Mouse (Mus musculus) common myeloid progenitor, adult 5-6 weeks (primary cell): ENCODE data around the gene Dmpk. TPM values are rescaled to one million over a fixed set of nuclear protein-coding genes. Genes with fewer than 3 reads are reported as not detected.
A peak's percentile ranks its signal among the peaks of the same experiment; 100 is the strongest.

Experiments used
- ATAC-seq: replicated peaks from 2 replicates; pipeline ENCODE4 v1.8.0; 2016; ENCODE audit warnings: low read depth, mild to moderate bottlenecking, moderate TSS enrichment, inconsistent platforms; ENCODE audit not compliant: poor library complexity, severe bottlenecking
- total RNA-seq: library from RNA; stranded (forward); fragments of 200-1000, 187-1606 nt; gene quantifications from 2 replicates; pipeline ENCODE4 v1.2.3, GENCODE M21; 2017

Gene Dmpk
- total RNA-seq, 1 experiment from 2014 or later: 0.32 TPM

DNA sequence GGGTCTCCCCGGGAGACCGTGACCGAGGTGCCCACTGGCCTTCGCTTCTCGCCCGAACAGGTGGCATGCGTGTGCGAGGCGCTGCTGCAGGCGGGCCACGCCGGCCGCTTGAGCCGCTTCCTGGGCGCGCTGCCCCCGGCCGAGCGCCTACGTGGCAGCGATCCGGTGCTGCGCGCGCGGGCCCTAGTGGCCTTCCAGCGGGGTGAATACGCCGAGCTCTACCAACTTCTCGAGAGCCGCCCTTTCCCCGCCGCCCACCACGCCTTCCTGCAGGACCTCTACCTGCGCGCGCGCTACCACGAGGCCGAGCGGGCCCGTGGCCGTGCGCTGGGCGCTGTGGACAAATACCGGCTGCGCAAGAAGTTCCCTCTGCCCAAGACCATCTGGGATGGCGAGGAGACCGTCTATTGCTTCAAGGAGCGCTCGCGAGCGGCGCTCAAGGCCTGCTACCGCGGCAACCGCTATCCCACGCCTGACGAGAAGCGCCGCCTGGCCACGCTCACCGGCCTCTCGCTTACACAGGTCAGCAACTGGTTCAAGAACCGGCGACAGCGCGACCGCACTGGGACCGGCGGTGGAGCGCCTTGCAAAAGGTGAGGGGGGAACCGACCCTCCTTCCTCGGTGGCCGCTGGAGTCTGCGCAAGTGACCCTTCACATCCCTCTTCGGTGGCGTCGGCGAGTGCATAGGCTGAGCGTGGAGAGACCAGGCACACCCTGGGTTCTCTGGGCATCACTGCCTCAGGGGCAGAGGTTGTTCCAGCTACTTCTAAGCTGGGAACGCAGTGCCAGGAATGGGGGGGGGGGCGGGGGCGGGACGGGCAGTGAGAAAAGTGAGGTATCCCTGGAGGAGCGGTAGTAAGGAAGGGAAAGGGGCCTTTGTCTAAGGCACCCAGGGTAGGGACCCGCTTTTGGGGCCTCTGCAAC lies 11.4 kb downstream of the Dmpk start:
- no peak for ATAC-seq

DNA sequence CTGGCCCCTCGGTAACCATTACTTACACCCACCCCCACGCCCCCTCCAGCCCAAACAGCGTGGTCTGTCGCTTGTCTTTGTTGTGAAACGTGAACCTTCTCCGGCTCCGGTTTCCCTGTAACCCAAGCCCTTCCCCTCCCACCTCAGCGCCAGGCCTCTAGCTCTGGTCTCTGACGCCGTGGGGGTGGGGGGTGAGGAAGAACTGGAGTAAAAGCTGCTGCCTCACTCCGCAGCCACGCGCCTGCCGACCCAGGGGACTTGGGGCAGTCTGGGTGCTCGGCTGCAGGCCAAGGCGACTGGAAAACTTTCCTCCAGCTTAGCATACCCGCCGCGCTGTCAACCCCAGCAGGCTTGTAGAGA lies 12.1 kb downstream of the Dmpk start:
- ATAC-seq: peak; percentile 23; the same call in 1 of the 2 replicates

DNA sequence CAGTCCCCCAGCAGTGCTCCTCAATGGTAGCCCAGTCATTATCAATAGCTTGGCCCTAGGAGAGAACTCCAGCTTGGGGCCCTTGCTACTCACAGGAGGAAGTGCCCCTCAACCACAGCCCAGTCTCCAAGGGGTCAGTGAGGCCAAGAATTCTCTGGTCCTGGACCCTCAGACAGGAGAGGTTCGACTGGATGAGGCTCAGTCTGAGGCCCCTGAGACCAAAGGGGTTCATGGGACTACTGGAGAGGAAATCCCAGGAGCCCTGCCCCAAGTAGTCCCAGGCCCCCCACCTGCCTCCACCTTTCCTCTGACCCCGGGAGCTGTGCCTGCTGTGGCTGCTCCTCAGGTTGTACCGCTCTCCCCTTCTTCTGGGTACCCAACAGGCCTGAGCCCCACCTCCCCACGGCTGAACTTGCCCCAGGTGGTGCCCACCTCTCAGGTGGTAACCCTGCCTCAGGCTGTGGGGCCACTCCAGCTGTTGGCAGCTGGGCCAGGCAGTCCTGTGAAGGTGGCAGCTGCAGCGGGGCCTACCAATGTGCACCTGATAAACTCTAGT lies 12.8 kb downstream of the Dmpk start:
- no peak for ATAC-seq

DNA sequence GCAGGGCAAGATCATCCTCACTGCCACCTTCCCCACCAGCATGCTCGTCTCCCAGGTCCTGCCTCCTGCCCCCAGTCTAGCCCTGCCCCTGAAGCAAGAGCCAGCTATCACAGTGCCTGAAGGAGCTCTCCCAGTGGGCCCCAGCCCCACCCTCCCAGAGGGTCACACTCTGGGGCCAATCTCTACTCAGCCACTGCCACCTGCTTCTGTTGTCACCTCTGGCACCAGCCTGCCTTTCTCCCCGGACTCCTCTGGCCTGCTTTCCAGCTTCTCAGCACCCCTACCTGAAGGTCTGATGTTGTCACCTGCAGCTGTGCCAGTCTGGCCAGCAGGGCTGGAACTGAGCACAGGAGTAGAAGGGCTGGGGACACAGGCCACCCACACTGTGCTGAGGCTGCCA lies 13.6 kb downstream of the Dmpk start:
- no peak for ATAC-seq

DNA sequence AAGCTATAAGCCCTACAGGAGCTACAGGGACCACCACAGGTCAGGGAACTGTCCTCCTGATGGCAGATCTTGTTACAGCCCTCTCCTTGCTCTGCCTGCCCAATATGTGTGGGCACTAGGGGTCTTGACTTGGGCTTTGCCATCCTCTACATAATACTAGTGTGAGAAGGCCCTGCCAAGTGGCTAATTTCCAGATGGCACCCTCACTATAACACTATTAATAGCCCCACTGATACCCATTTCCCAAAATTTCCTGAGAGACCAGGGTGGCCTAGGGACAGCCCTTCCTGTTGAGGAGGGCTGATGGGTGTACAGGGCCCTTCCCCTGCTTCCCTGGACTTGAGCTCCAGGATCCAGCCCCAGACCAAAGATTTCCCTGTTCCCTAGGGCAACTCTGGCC lies 14.2 kb downstream of the Dmpk start:
- ATAC-seq: no peak

DNA sequence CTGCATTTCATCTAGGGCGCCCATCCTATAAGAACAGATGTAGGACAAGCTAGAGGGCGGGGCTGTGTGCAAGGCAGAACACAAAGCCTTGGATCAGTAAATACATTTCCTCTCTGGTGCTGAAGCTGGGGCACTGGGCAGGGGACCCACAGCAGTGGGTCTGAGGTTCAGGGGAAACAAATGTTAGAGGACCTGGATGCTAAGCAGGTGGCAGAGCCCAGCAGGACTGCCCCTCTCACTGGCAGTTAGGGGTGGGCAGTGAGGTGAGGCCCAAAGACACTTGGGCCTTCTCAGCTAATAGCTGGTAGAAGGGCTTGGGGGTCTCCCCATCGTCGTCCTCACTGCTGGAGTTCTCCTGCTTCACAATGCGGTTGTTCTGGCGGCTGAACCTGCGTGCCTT lies 15.2 kb downstream of the Dmpk start:
- no peak for ATAC-seq

DNA sequence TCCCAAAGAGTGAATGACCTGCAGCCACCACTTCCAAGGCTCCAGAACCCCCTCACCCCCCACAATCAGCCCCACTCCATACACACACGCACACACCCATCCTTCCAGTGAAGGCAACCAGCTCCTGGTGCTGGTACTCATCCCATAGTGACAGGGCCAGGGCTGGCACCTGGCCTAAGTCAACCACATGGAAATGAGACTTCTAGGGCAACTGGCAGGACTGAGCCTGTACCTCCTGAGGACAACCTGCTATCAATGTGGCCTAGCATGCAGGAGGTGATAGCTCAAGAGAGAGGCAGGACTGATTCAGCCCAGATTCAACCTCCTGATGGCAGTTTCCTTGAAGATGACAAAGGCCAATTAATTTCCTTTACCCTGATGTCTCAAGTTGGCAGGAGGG lies 16.6 kb downstream of the Dmpk start:
- no peak for ATAC-seq

DNA sequence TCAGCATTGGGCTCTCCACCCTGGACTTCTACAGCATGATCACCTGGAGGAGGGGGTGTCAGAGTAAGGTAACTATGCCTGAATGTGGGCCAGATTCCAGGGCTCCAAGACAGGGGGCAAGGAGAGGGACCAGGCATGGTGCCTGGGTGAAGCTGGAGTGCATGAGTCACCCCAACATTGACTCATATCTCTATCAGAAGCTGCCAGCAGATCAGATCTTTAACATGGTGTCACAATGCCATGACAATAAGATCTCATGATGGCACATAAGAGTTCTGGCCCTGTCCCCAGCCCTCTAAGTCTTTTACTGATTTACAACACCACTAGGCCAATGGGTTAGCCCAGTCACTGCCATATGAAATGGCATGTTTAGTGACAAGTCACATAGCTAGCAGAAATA lies 20.1 kb downstream of the Dmpk start:
- no peak for ATAC-seq

DNA sequence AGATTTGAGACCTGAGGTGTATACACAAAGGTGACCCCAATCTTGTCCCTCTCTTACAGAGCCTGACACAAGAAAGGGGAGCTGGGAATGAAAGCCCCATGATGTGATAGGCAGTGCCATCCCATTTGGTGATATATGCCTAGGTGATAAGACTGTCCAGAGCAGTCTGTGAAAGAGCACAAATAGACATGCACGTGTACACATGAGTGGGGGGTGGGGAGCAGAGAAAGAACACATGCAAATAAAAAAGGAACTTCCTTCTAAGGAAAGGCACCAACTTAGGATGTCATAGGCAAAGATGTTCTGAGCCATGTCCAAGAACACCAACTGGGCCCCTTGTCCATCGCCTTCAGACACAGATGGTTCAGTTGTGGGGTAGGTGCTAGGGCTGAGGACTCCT lies 20.8 kb downstream of the Dmpk start:
- ATAC-seq: no peak

DNA sequence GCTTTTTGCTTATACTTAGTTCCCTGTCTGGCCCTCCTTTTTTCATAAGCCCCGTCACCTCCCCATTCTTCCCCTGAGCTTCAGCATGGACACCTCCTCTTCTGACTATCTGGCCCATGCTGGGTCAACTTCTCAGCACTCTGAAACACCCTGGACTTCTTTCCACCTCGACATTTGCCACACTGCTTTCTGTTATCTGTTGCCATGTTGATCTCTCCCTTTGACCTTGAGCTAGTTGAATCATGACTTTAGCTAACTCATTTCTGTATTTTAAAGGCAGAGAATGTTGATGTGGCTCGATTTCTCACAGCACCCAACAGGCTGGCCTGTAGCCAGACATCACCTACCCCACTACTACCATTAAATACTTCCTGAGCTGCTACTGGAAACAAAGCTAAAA lies 23.8 kb downstream of the Dmpk start:
- ATAC-seq: no peak

DNA sequence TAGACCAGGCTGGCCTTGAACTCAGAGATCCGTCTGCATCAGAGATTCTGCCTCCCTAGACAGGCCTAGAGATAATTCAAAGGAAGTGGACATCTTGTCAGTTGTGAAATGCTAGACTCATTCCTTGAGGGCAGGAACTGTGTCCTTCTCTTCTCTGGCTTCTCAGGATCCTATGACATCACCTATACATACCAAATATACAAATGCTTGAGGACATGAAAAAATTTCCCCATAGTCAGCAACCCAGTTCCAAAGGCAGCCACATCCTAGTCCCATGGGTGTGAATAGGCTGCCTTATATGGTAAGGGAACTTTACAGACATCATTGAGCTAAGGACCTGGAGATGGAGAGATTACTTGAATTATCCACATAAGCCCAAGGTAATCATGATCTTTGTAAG lies 25.9 kb downstream of the Dmpk start:
- no peak for ATAC-seq

DNA sequence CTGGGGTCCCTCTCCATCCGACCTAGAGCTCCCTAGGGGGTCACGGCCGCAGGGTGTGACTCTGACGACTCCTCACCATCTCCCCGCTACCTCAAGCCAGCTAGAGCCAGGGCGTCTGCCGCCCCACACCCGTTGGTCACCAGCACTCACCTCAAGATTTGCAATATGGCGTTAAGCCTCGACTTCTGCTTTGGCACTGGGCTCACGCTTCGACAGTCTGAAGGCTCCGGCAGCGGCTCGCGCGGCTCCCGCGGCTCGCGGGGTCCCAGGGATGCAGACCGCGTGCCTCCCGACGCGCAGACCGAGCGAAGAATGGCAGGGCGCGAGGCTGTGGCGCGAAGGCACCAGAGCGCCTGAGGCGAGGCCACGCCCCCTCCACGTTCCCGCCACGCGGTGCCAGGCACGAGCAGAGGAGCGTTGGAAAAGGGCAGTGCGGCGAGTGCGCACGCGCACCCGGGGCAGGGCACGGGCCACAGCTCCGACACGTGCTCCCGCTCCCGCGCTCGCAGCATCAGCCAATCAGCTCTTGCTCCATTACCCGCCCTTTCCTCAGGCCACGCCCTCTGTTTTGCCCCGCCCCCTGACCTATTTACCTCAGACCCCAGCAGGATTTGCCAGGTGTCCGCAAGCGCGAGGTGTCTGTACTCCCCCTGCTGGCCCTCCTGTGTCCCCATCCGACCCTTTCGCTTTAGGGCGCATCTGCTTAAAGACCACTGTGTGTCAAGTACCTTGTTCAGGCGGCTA lies 34.6 kb downstream of the Dmpk start, which contains the start of gene Gm4969:
Gene Gm4969, minus strand, starts transcription at position 341 of the 744 bp plus-strand sequence.
- no peak; the same call in 1 of the 2 replicates for ATAC-seq

DNA sequence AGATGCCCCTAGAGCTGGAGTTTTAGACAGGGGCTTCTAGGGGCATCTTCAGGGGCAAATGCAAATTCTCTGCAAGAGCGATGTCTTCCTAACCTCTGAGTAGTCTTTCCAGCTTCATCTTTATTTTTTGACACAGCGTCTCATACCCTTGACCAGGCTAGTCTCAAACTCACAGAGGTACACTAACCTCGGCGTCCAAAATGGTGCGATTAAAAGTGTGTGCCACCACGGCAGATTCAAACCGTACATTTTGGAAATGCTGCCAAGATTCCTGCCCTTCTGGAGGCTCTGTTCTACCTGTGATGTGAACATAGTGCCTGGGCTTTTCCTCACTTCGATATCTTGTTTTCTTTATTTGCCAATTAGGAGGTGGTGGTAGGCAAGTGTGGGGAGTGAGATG lies 35.4 kb downstream of the Dmpk start:
- no peak for ATAC-seq

DNA sequence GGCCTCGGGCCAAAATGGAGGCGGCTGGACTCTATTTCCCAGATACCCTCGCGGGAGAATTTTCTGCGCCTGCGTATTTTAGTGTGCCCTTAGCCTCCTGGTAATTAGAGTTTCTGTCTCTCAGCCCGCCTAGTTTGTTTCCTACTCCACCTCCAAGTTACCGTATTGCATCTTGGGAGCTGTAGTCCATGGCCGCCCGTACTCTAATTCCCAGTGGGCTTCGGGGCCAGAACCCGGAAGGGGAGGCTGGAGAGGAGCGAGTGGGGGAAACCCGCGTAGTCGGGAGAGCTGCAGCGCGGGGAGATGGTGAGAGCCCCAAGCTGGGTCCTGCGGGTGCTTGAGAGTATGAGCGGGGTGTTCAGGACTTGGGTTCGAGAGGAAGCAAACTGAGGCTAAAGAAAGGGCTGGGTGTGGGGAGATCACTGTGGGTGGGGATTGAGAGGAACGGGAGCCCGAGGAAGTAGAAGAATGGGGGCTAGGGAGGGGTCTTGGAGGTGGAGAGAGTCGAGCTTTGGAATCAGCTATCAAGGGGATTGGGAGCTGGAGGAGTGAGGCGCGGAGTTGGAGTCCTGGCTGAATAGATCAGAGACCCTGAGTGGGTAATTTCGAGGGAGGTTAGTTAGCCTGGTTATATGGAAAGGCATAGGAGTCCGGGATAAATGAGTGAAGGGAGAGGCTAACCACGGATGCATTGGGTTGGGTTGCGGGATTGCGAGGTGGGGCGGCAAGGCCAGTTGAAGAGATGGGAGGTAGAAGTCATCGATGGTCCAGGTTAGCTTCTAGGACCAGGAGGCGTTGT lies 36.2 kb downstream of the Dmpk start, which contains the start of gene Fbxo46:
Gene Fbxo46, plus strand, starts transcription at position 229 of the 799 bp plus-strand sequence.
- peak; percentile 99 for ATAC-seq

DNA sequence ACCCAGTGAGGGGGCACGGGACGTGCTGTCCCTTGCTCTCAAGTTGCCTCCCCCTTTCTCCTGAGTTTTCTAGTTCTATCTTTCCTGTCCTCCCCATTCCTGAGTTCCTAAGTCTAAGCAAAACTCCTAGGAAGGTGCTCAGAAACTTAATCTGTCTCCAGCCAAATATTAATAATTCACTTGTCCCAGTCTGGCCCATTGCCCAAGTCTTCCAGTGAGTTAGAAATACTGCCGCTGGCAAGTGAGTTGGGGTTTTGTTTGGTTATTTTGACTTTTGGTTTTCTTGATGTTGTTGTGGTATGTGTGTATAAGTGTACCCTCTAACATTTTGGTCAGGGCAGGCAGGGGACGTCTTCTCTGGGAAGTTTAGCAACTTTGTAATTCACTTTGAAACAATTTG lies 38.0 kb downstream of the Dmpk start:
- ATAC-seq: no peak

DNA sequence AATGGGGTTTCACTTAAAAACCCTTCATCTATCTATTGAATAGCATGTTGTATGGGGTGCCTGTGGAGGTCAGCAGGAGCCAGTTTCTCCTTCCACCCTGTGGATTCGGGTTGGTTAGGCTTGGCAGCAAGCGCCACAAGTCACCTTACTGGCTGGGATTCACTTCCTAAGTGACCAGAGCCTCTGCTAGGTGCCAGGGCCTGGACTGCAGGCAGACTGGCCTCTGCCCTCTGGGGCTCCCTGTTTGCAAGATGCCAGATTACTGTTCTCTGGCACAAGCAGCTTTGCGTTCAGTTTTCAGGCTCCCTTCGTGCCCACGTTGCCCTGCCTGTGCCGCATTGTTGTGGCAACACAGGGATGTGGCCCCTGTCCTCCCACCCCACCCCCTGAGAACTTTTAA lies 41.1 kb downstream of the Dmpk start:
- no peak for ATAC-seq

DNA sequence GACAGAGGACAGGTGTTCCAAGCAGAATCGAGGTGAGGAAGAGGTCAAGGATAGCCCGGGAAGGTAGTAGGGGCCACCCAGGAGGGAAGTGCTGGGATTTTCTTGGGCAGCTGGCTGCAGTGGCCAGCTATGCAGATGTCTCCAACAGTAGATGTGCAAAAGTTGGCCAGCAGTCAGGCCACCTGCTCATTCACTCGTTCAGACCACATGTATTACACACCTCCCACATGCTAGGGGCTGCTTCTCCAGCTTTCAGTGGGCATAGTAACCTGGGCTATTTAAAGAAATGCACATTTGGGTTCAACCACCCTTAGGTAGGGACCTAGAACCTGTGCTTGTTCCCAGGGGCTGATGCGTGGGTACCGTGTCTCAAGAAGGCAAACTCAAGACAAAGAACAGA lies 44.1 kb downstream of the Dmpk start:
- no peak for ATAC-seq

DNA sequence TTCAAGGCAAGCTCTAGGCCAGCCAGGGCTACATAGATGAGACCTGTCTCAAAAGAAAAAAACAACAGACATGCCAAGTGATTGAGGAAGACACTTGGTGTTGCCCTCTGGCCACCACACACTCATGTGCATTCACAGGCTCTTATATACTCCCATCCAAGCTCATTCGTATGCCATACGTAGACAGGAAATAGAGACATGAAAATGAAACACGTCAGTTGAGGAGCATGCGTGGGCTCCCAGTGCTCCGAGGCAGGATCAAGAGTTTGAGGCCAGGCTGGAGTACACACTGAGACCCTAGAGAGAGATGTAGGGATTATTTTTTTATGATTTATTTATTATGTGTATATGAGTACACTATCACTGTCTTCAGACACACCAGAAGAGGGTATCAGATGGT lies 45.7 kb downstream of the Dmpk start:
- no peak for ATAC-seq

DNA sequence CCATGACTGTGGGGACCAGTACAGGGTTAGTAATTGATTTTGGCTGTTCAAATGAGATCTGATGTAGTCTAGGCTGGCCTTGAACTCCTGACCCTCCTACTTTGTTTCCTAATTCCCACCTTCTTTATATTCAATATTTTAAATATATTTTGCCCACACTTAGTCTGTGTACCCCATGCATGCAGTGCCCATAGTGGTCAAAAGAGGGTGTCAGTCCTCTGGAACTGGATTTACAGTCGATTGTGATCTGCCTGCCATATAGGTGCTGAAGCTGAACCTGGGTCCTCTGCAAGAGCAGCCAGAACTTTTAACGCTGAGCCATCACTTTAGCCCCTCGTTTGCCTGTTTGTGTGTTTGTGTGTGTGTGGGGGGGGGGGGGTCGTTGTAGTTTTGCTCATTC lies 47.0 kb downstream of the Dmpk start:
- ATAC-seq: no peak

DNA sequence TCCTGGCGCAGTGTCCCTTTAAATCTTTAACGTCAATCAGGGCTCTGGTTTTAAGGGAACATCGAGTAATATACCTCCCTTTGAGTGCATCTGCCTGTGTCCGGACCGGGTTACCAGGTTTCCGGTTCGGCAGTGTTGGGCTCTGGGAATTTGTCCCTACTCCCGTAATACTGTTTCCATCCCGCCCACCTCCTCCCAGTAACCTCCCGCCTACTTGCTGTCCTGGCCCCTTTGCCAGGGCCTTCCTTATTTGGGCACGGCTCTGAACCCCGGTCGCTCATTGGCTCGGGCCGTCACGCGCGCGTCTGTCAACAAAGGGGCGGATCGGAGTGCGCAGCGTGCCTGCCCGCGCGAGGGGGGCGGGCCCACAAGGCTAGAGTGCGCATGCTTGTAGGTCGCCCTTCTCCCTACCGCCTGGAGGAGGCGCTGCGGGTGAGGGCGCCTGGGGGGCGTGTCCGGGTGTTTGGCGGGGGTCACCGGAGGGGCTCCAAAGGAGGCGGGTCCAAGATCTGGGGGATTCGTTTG lies 47.7 kb downstream of the Dmpk start:
- ATAC-seq: peak; percentile 99
